Mouse (Mus musculus) liver, embryonic 14.5 days (tissue): ENCODE data around the gene Pou5f1. TPM values are rescaled to one million over a fixed set of nuclear protein-coding genes. Genes with fewer than 3 reads are reported as not detected.
"Not testable (repeated sequence)": the region's sequence is repeated elsewhere in the genome, so short reads cannot be mapped to it uniquely, and the experiment has no call there.

Source experiments
- ATAC-seq: fragments of 200-750 bp; cut with Nextera tagmentation; 2 replicates; pipeline ENCODE4 v1.8.0; 2017; ENCODE audit warnings: moderate number of reproducible peaks, mild to moderate bottlenecking, moderate library complexity; ENCODE audit not compliant: insufficient read depth
- DNase-seq, 3 experiments: peaks; one replicate each; pipeline ENCODE4 v3.0.0-alpha.2; 2012 to 2013; ENCODE audit warnings: low read depth in 3 of 3, low spot score in 3 of 3
- H3K27ac ChIP-seq: fragments of 300-500 bp; sonication (generic); 2 replicates; pipeline ENCODE4 v1.5.1; 2014; ENCODE audit warnings: moderate library complexity, mild to moderate bottlenecking, control low read depth, inconsistent platforms
- H3K27me3 ChIP-seq: fragments of 300-500 bp; sonication (generic); 2 replicates; pipeline ENCODE4 v1.6.1; 2014; ENCODE audit warnings: mild to moderate bottlenecking, low read length, moderate library complexity; ENCODE audit not compliant: control insufficient read depth, insufficient read depth
- H3K36me3 ChIP-seq: fragments of 300-500 bp; sonication (generic); replicated peaks from 2 replicates; pipeline ENCODE4 v1.6.1; 2014; ENCODE audit warnings: low read depth; ENCODE audit not compliant: control insufficient read depth, insufficient read depth
- H3K4me1 ChIP-seq, 2 experiments: fragments of 200-500 bp in 1 of 2; fragments of 300-500 bp in 1 of 2; sonication (generic) in 1 of 2; replicated peaks; 2 replicates each; pipeline ENCODE4 v1.6.1; 2012 to 2014; ENCODE audit warnings: antibody characterized with exemption in 1 of 2, inconsistent platforms in 1 of 2, low read length in 1 of 2; ENCODE audit not compliant: control insufficient read depth in 2 of 2, insufficient read depth in 2 of 2
- H3K4me2 ChIP-seq: fragments of 300-500 bp; sonication (generic); 2 replicates; pipeline ENCODE4 v1.6.1; 2014; ENCODE audit warnings: low read depth, mild to moderate bottlenecking, control low read depth, moderate library complexity
- H3K4me3 ChIP-seq, 2 experiments: fragments of 200-500 bp in 1 of 2; fragments of 300-500 bp in 1 of 2; sonication (generic) in 1 of 2; 2 replicates each; pipeline ENCODE4 v1.5.1; 2012 to 2014; ENCODE audit warnings: low read depth in 2 of 2, low read length in 2 of 2, mild to moderate bottlenecking in 2 of 2, control low read depth in 1 of 2, inconsistent platforms in 1 of 2, moderate library complexity in 1 of 2; ENCODE audit not compliant: insufficient read depth in 1 of 2
- H3K9ac ChIP-seq: fragments of 300-500 bp; sonication (generic); replicated peaks from 2 replicates; pipeline ENCODE4 v1.6.1; 2014; ENCODE audit warnings: mild to moderate bottlenecking, control low read depth, moderate library complexity
- H3K9me3 ChIP-seq: fragments of 300-500 bp; sonication (generic); 2 replicates; pipeline ENCODE4 v1.6.1; 2016; ENCODE audit warnings: low read length, mixed read lengths; ENCODE audit not compliant: control insufficient read depth
- CTCF ChIP-seq: IDR thresholded peaks from 2 replicates; pipeline ENCODE4 v1.5.1; 2016; ENCODE audit warnings: antibody characterized with exemption, low read depth, control low read depth
- EP300 ChIP-seq: IDR thresholded peaks from 2 replicates; pipeline ENCODE4 v1.6.1; 2016; ENCODE audit warnings: antibody characterized with exemption, low read depth
- WGBS: fragments of 180-500 bp; shearing (Covaris S2); extraction: QIAGEN DNeasy Blood & Tissue Kit; methylation state at CpG from one replicate; pipeline ENCODE4 v1.1.7; 2014; ENCODE audit not compliant: insufficient replicate concordance; 5-methylcytosine and 5-hydroxymethylcytosine counted together
- polyA plus RNA-seq, 2 experiments: library from polyadenylated mRNA; depleted of rRNA in 1 of 2; stranded (reverse) in 1 of 2; unstranded in 1 of 2; fragments of >200 nt; fragmentation: Nextera tagmentation in 1 of 2; extraction: Ambion mirVana in 1 of 2; gene quantifications; 2 replicates each; pipeline versions ENCODE4 v1.2.1 to v1.2.3; 2012 to 2014

The Pou5f1 gene
- polyA plus RNA-seq (2012; rRNA removed) (not detected in 2 replicates), polyA plus RNA-seq (2014; fragmentation: Nextera tagmentation; extraction: Ambion mirVana) (not detected in 2 replicates)

DNA sequence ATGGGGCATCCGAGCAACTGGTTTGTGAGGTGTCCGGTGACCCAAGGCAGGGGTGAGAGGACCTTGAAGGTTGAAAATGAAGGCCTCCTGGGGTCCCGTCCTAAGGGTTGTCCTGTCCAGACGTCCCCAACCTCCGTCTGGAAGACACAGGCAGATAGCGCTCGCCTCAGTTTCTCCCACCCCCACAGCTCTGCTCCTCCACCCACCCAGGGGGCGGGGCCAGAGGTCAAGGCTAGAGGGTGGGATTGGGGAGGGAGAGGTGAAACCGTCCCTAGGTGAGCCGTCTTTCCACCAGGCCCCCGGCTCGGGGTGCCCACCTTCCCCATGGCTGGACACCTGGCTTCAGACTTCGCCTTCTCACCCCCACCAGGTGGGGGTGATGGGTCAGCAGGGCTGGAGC lies at the start of gene Pou5f1:
Pou5f1 (plus strand) TSS at position 243 of the 400 bp plus-strand sequence.
- ATAC-seq (no peak), DNase-seq (no peak)
- no peak within 1 kb of the TSS for H3K4me2 ChIP-seq
- no peak within 1 kb of the TSS for H3K4me3 ChIP-seq
- 42% methylated on average over 13 of the region's 13 CpGs for WGBS
- H3K9me3 ChIP-seq: no peaks in the 10 kb centered on the region
- H3K36me3 ChIP-seq: no peaks in the 10 kb centered on the region
- no peak within 1 kb of the TSS for H3K9ac ChIP-seq
- H3K27me3 ChIP-seq: peaks cover 14% of the 10 kb centered on the region
- TF ChIP-seq CTCF (no peak), EP300 (no peak)
- H3K27ac ChIP-seq: no peak within 1 kb of the TSS
- no peaks in the 10 kb centered on the region for H3K4me1 ChIP-seq

- DNase-seq, H3K9me3 ChIP-seq, H3K27me3 ChIP-seq, H3K4me3 ChIP-seq, H3K9ac ChIP-seq, H3K36me3 ChIP-seq, ATAC-seq, H3K4me1 ChIP-seq, H3K27ac ChIP-seq, H3K4me2 ChIP-seq: not testable (repeated sequence)
- no CpG with 5 or more reads among the region's 1 CpGs for WGBS
Observed at GRCm38 (mm10) chr17:35458247-35458646, 47.6 kb upstream of the Pou5f1 start.

DNA sequence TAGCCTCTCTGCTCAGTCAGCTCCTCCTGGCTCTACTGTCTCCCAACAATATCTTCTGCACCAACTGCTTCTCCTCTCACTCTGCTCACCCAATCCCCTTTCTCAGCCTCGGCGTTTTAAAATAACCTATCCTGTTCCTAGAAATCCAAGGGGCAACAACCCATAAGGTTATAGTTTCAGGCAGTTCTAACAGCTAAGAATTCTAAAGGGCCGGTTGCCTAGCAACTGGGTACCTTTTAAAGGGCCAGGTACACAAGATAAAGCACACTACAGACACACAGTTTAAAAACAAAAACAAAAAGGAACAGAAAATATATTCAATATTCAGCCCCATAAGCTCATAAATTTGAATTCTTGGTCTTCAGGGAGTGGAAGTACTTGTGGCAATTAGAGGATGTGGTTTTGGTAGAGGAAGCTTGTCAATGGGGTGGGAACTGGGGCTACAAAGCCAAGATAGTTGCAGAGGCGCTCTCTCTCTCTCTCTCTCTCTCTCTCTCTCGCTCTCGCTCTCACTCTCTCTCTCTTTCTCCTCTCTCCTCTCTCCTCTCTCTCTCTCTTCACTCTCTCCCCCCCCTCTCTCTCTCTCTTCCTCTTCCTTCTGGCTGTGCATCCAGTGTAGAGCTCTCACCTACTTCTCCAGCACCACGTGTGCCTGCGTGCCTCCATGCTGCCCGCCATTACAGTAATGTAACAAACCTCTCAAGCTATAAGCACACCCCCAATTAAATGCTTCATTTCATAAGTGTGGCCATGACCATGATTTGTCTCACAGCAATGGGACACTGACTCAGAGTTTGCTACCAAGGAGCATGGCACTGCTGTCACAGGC lies 45.1 kb upstream of the Pou5f1 start:
- WGBS: 8% methylated on average over 2 of the region's 9 CpGs
- ATAC-seq, H3K4me1 ChIP-seq: not testable (repeated sequence)

DNA sequence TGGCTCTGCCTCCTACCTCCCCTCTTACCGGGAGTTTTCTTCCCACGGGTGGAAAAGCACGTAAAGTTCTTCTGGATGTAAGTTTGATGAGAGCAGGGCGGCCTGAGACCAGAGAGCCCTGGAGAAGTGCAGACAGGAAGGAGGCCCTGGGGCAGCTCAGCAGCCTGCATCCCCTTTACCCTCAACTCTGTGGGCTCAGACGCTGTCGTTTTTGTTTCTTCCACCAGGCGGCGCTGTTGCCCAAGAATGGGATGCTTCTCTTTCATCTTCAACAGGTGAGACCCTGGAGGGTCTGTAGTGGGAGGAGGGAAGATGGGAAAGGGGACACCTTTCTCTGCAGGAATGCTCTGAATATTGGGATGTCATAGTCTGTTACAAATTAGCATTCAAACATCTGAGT lies 40.2 kb upstream of the Pou5f1 start:
- not testable (repeated sequence) for H3K27ac ChIP-seq, H3K9ac ChIP-seq, H3K4me2 ChIP-seq, H3K9me3 ChIP-seq, H3K4me1 ChIP-seq, H3K4me3 ChIP-seq, H3K36me3 ChIP-seq, DNase-seq, ATAC-seq
- peaks cover 14% of the 10 kb centered on the region for H3K27me3 ChIP-seq
- 6% methylated on average over 8 of the region's 8 CpGs for WGBS
- peak; percentile 85 for TF ChIP-seq CTCF

More for the DNA sequence above, 45.1 kb upstream of the Pou5f1 start:
- not testable (repeated sequence) for DNase-seq, H3K4me2 ChIP-seq, H3K4me3 ChIP-seq, H3K27ac ChIP-seq, H3K27me3 ChIP-seq, H3K9me3 ChIP-seq, H3K9ac ChIP-seq, H3K36me3 ChIP-seq

GRCm38 (mm10) chr17:35468936-35469335 lies 36.9 kb upstream of the Pou5f1 start:
- not testable (repeated sequence) for H3K4me3 ChIP-seq, H3K27ac ChIP-seq, H3K9me3 ChIP-seq, ATAC-seq, DNase-seq, H3K36me3 ChIP-seq, H3K9ac ChIP-seq, H3K4me1 ChIP-seq, H3K4me2 ChIP-seq
- H3K27me3 ChIP-seq: peaks cover 17% of the 10 kb centered on the region
- WGBS: 23% methylated on average over 3 of the region's 3 CpGs
